Mouse (Mus musculus): ENCODE data around the gene Afp.

GRCm38 (mm10) chr5:90499509-90499908 lies 9.0 kb downstream of the Afp start:
- TF ChIP-seq CTCF (IDR thresholded peaks at IDR 0.05; ENCODE audit: low read depth, low read length) (no peak), POLR2A (IDR thresholded peaks at IDR 0.05; ENCODE audit: borderline replicate concordance, low read depth, low read length) (no peak)

All from bone marrow macrophage, adult 2 months (primary cell).